Mouse (Mus musculus) erythroblast, embryonic 14.5 days (primary cell): Measurements from ENCODE around the gene Grik1. TPM values are rescaled to one million over a fixed set of nuclear protein-coding genes. Genes with fewer than 3 reads are reported as not detected.

Source experiments
- H3K27me3 ChIP-seq: 2 replicates; pipeline ENCODE4 v1.6.1; 2012; ENCODE audit warnings: inconsistent platforms; ENCODE audit not compliant: control insufficient read depth
- H3K36me3 ChIP-seq: 2 replicates; pipeline ENCODE4 v1.6.1; 2012; ENCODE audit warnings: mild to moderate bottlenecking, inconsistent platforms; ENCODE audit not compliant: control insufficient read depth
- H3K4me1 ChIP-seq: 2 replicates; pipeline ENCODE4 v1.6.1; 2012; ENCODE audit warnings: inconsistent platforms; ENCODE audit not compliant: control insufficient read depth
- H3K4me3 ChIP-seq: replicated peaks from 2 replicates; pipeline ENCODE3; 2012; ENCODE audit warnings: moderate library complexity, mild to moderate bottlenecking, inconsistent platforms
- H3K9me3 ChIP-seq: 2 replicates; pipeline ENCODE4 v1.6.1; 2012; ENCODE audit warnings: low read length, inconsistent platforms, mixed read lengths; ENCODE audit not compliant: control insufficient read depth
- GATA1 ChIP-seq: IDR thresholded peaks from 2 replicates; pipeline ENCODE4 v1.6.1; 2012; ENCODE audit warnings: low read length, inconsistent platforms, mixed read lengths
- TAL1 ChIP-seq: IDR thresholded peaks from 3 replicates; pipeline ENCODE4 v1.6.1; 2012; ENCODE audit warnings: low read length, inconsistent platforms, mixed read lengths
- polyA plus RNA-seq: library from polyadenylated mRNA; stranded (reverse); fragments of >175 nt; gene quantifications from 2 replicates; pipeline ENCODE4 v1.2.3, GENCODE M21; 2012

Grik1 gene
- polyA plus RNA-seq, 1 experiment: not detected

- no peaks in the 10 kb centered on the region for H3K4me1 ChIP-seq
- no peak overlapping the region for H3K4me3 ChIP-seq
- peaks cover 2% of the 10 kb centered on the region; the same call in 1 of the 2 replicates for H3K9me3 ChIP-seq
- TF ChIP-seq GATA1: no peak
- TF ChIP-seq TAL1: no peak
- no peaks in the 10 kb centered on the region for H3K27me3 ChIP-seq
- no peaks in the 10 kb centered on the region for H3K36me3 ChIP-seq
Observed at GRCm38 (mm10) chr16:88125098-88125497, 165.0 kb downstream of the Grik1 start.

GRCm38 (mm10) chr16:88112551-88113138 lies 177.4 kb downstream of the Grik1 start:
- Histone ChIP-seq H3K4me3 (no peak overlapping the region), H3K9me3 (peaks cover 13% of the 10 kb centered on the region), H3K27me3 (no peaks in the 10 kb centered on the region), H3K4me1 (no peaks in the 10 kb centered on the region), H3K36me3 (no peaks in the 10 kb centered on the region)
- TF ChIP-seq GATA1: no peak
- TF ChIP-seq TAL1: no peak

- TF ChIP-seq GATA1: no peak
- no peaks in the 10 kb centered on the region for H3K36me3 ChIP-seq
- no peaks in the 10 kb centered on the region for H3K27me3 ChIP-seq
- H3K9me3 ChIP-seq: peaks cover 13% of the 10 kb centered on the region
- no peak overlapping the region for H3K4me3 ChIP-seq
- no peaks in the 10 kb centered on the region for H3K4me1 ChIP-seq
Observed at GRCm38 (mm10) chr16:88111459-88111858, 178.6 kb downstream of the Grik1 start.

GRCm38 (mm10) chr16:88094206-88094789 lies 195.8 kb downstream of the Grik1 start:
- Histone ChIP-seq H3K27me3 (no peaks in the 10 kb centered on the region), H3K4me3 (no peak overlapping the region)
- TF ChIP-seq TAL1: no peak
- no peak for TF ChIP-seq GATA1

GRCm38 (mm10) chr16:88087280-88087679 lies 202.8 kb downstream of the Grik1 start:
- no peaks in the 10 kb centered on the region for H3K27me3 ChIP-seq
- no peaks in the 10 kb centered on the region for H3K36me3 ChIP-seq
- peaks cover 13% of the 10 kb centered on the region for H3K9me3 ChIP-seq
- no peaks in the 10 kb centered on the region for H3K4me1 ChIP-seq
- TF ChIP-seq TAL1: no peak
- TF ChIP-seq GATA1: no peak
- no peak overlapping the region for H3K4me3 ChIP-seq

More at GRCm38 (mm10) chr16:88094206-88094789, 195.8 kb downstream of the Grik1 start:
- Histone ChIP-seq H3K9me3 (peaks cover 8% of the 10 kb centered on the region), H3K4me1 (no peaks in the 10 kb centered on the region), H3K36me3 (no peaks in the 10 kb centered on the region)

GRCm38 (mm10) chr16:88074716-88075115 lies 215.3 kb downstream of the Grik1 start:
- no peaks in the 10 kb centered on the region for H3K4me1 ChIP-seq
- no peak overlapping the region for H3K4me3 ChIP-seq
- TF ChIP-seq TAL1: no peak
- TF ChIP-seq GATA1: no peak
- H3K27me3 ChIP-seq: no peaks in the 10 kb centered on the region
- no peaks in the 10 kb centered on the region for H3K36me3 ChIP-seq
- H3K9me3 ChIP-seq: peaks cover 3% of the 10 kb centered on the region; the same call in 1 of the 2 replicates

GRCm38 (mm10) chr16:88060936-88061335 lies 229.1 kb downstream of the Grik1 start:
- Histone ChIP-seq H3K36me3 (no peaks in the 10 kb centered on the region), H3K4me3 (no peak overlapping the region), H3K9me3 (peaks cover 28% of the 10 kb centered on the region), H3K27me3 (no peaks in the 10 kb centered on the region), H3K4me1 (no peaks in the 10 kb centered on the region)
- TF ChIP-seq TAL1: no peak

GRCm38 (mm10) chr16:88048121-88048520 lies 241.9 kb downstream of the Grik1 start:
- TF ChIP-seq TAL1: no peak
- TF ChIP-seq GATA1: no peak
- Histone ChIP-seq H3K27me3 (no peaks in the 10 kb centered on the region), H3K9me3 (peaks cover 8% of the 10 kb centered on the region; the same call in 1 of the 2 replicates), H3K4me1 (no peaks in the 10 kb centered on the region), H3K4me3 (no peak overlapping the region), H3K36me3 (no peaks in the 10 kb centered on the region)

GRCm38 (mm10) chr16:88044321-88044720 lies 245.7 kb downstream of the Grik1 start:
- Histone ChIP-seq H3K27me3 (no peaks in the 10 kb centered on the region), H3K4me3 (no peak overlapping the region), H3K9me3 (no peaks in the 10 kb centered on the region; the same call in 1 of the 2 replicates), H3K4me1 (no peaks in the 10 kb centered on the region), H3K36me3 (no peaks in the 10 kb centered on the region)
- TF ChIP-seq TAL1: no peak
- no peak for TF ChIP-seq GATA1

GRCm38 (mm10) chr16:88042458-88042857 lies 247.6 kb downstream of the Grik1 start:
- H3K4me1 ChIP-seq: no peaks in the 10 kb centered on the region
- H3K27me3 ChIP-seq: no peaks in the 10 kb centered on the region
- H3K4me3 ChIP-seq: no peak overlapping the region
- no peaks in the 10 kb centered on the region for H3K36me3 ChIP-seq
- peaks cover 2% of the 10 kb centered on the region; the same call in 1 of the 2 replicates for H3K9me3 ChIP-seq
- TF ChIP-seq TAL1 (no peak), GATA1 (no peak)
